Mouse (Mus musculus) midbrain, postnatal 0 days (tissue): ENCODE data around the gene Smco2. TPM values are rescaled to one million over a fixed set of nuclear protein-coding genes. Genes with fewer than 3 reads are reported as not detected.

ENCODE experiments used
- ATAC-seq: fragments of 200-750 bp; cut with Nextera tagmentation; 2 replicates; pipeline ENCODE4 v1.8.0; 2017; ENCODE audit warnings: moderate number of reproducible peaks, mild to moderate bottlenecking, moderate TSS enrichment, moderate library complexity; ENCODE audit not compliant: low FRiP score
- DNase-seq: peaks from one replicate; pipeline ENCODE4 v3.0.0-alpha.2; 2015; ENCODE audit warnings: low spot score
- H3K27ac ChIP-seq: fragments of 300-500 bp; sonication (generic); 2 replicates; pipeline ENCODE4 v1.5.1; 2014; ENCODE audit warnings: low read depth, mild to moderate bottlenecking, low read length, mixed read lengths
- H3K27me3 ChIP-seq: fragments of 300-500 bp; sonication (generic); 2 replicates; pipeline ENCODE4 v1.6.1; 2014; ENCODE audit warnings: low read length, control low read depth, mixed read lengths; ENCODE audit not compliant: insufficient read depth
- H3K36me3 ChIP-seq: fragments of 300-500 bp; sonication (generic); 2 replicates; pipeline ENCODE4 v1.6.1; 2014; ENCODE audit warnings: low read length, control low read depth, mixed read lengths; ENCODE audit not compliant: insufficient read depth
- H3K4me1 ChIP-seq: fragments of 300-500 bp; sonication (generic); 2 replicates; pipeline ENCODE4 v1.6.1; 2014; ENCODE audit warnings: mild to moderate bottlenecking, control low read depth, antibody characterized with exemption, low read length, mixed read lengths; ENCODE audit not compliant: insufficient read depth
- H3K4me2 ChIP-seq: fragments of 300-500 bp; sonication (generic); 2 replicates; pipeline ENCODE4 v1.6.1; 2014; ENCODE audit warnings: low read depth, mild to moderate bottlenecking, low read length, mixed read lengths; ENCODE audit not compliant: poor library complexity, severe bottlenecking
- H3K4me3 ChIP-seq: fragments of 300-500 bp; sonication (generic); 2 replicates; pipeline ENCODE4 v1.5.1; 2014; ENCODE audit warnings: low read depth, mild to moderate bottlenecking, low read length, moderate library complexity
- H3K9ac ChIP-seq: fragments of 300-500 bp; sonication (generic); replicated peaks from 2 replicates; pipeline ENCODE4 v1.6.1; 2014; ENCODE audit warnings: mild to moderate bottlenecking, low read length, moderate library complexity, mixed read lengths; ENCODE audit not compliant: poor library complexity, severe bottlenecking
- H3K9me3 ChIP-seq: fragments of 300-500 bp; sonication (generic); 2 replicates; pipeline ENCODE4 v1.6.1; 2016; ENCODE audit warnings: low read length, control low read depth
- CTCF ChIP-seq: IDR thresholded peaks from 2 replicates; pipeline ENCODE4 v1.5.1; 2016; ENCODE audit warnings: antibody characterized with exemption, mild to moderate bottlenecking
- WGBS: fragments of 180-500 bp; shearing (Covaris S2); extraction: QIAGEN DNeasy Blood & Tissue Kit; methylation state at CpG from one replicate; pipeline ENCODE4 v1.1.7; 2014; 5-methylcytosine and 5-hydroxymethylcytosine counted together
- polyA plus RNA-seq: library from polyadenylated mRNA; unstranded; fragments of >200 nt; fragmentation: Nextera tagmentation; extraction: Ambion mirVana; gene quantifications from 2 replicates; pipeline ENCODE4 v1.2.1, GENCODE M21; 2015
- total RNA-seq: library from RNA; depleted of rRNA; stranded (reverse); fragments of >200 nt; gene quantifications from 2 replicates; pipeline ENCODE4 v1.2.3, GENCODE M21; 2014; rRNA removed

Smco2 gene
- not detected in 2 replicates for total RNA-seq
- polyA plus RNA-seq: not detected in 2 replicates

GRCm38 (mm10) chr6:146850050-146850449, at the start of gene Smco2:
Smco2 (plus strand) TSS chr6:146850104.
- no peak within 1 kb of the TSS for H3K4me3 ChIP-seq
- H3K4me2 ChIP-seq: no peak within 1 kb of the TSS
- no peak for TF ChIP-seq CTCF
- no peaks in the 10 kb centered on the region for H3K9me3 ChIP-seq
- DNase-seq: no peak
- H3K27me3 ChIP-seq: no peaks in the 10 kb centered on the region
- WGBS: 66% methylated on average over 4 of the region's 4 CpGs
- H3K9ac ChIP-seq: no peak within 1 kb of the TSS
- H3K4me1 ChIP-seq: no peaks in the 10 kb centered on the region
- ATAC-seq: no peak
- H3K27ac ChIP-seq: no peak within 1 kb of the TSS
- H3K36me3 ChIP-seq: no peaks in the 10 kb centered on the region

- H3K27me3 ChIP-seq: no peaks in the 10 kb centered on the region
- no peaks in the 10 kb centered on the region for H3K9me3 ChIP-seq
- H3K9ac ChIP-seq: no peak overlapping the region
- DNase-seq: no peak
- H3K27ac ChIP-seq: no peak overlapping the region
- ATAC-seq: no peak
- H3K4me2 ChIP-seq: no peak overlapping the region
- H3K4me1 ChIP-seq: no peaks in the 10 kb centered on the region
- TF ChIP-seq CTCF: no peak
- H3K4me3 ChIP-seq: no peak overlapping the region
- peaks cover 16% of the 10 kb centered on the region for H3K36me3 ChIP-seq
- WGBS: 90% methylated on average over 6 of the region's 6 CpGs
These were observed 39.9 kb upstream of the Smco2 start for GRCm38 (mm10) chr6:146809991-146810390.

- no peaks in the 10 kb centered on the region for H3K4me1 ChIP-seq
- no peak overlapping the region for H3K4me2 ChIP-seq
- no peaks in the 10 kb centered on the region for H3K27me3 ChIP-seq
- H3K4me3 ChIP-seq: no peak overlapping the region
- DNase-seq: no peak
- H3K27ac ChIP-seq: no peak overlapping the region
- no peaks in the 10 kb centered on the region for H3K9me3 ChIP-seq
- peaks cover 16% of the 10 kb centered on the region for H3K36me3 ChIP-seq
- TF ChIP-seq CTCF: no peak
- ATAC-seq: no peak
- WGBS: 89% methylated on average over 5 of the region's 5 CpGs
- no peak overlapping the region for H3K9ac ChIP-seq
These were observed 36.9 kb upstream of the Smco2 start for GRCm38 (mm10) chr6:146813007-146813406.

GRCm38 (mm10) chr6:146820177-146820965, 29.5 kb upstream of the Smco2 start:
- H3K9ac ChIP-seq: no peak overlapping the region
- no peak overlapping the region for H3K27ac ChIP-seq
- H3K27me3 ChIP-seq: no peaks in the 10 kb centered on the region
- ATAC-seq (no peak), DNase-seq (no peak)
- H3K4me3 ChIP-seq: no peak overlapping the region
- peaks cover 3% of the 10 kb centered on the region; the same call in 1 of the 2 replicates for H3K36me3 ChIP-seq
- 77% methylated on average over 29 of the region's 29 CpGs for WGBS
- no peak overlapping the region for H3K4me2 ChIP-seq
- no peaks in the 10 kb centered on the region for H3K4me1 ChIP-seq
- TF ChIP-seq CTCF: no peak
- H3K9me3 ChIP-seq: no peaks in the 10 kb centered on the region

GRCm38 (mm10) chr6:146821958-146822357, 27.9 kb upstream of the Smco2 start:
- WGBS: 89% methylated on average over 13 of the region's 13 CpGs
- no peak for TF ChIP-seq CTCF
- DNase-seq (no peak), ATAC-seq (no peak)
- Histone ChIP-seq H3K9me3 (no peaks in the 10 kb centered on the region), H3K27me3 (no peaks in the 10 kb centered on the region), H3K4me3 (no peak overlapping the region), H3K4me1 (no peaks in the 10 kb centered on the region), H3K9ac (no peak overlapping the region), H3K27ac (no peak overlapping the region), H3K4me2 (no peak overlapping the region), H3K36me3 (peaks cover 3% of the 10 kb centered on the region; the same call in 1 of the 2 replicates)

- Histone ChIP-seq H3K9ac (no peak overlapping the region), H3K4me2 (no peak overlapping the region), H3K4me3 (no peak overlapping the region), H3K9me3 (no peaks in the 10 kb centered on the region), H3K36me3 (peaks cover 3% of the 10 kb centered on the region; the same call in 1 of the 2 replicates), H3K27ac (no peak overlapping the region), H3K27me3 (no peaks in the 10 kb centered on the region), H3K4me1 (no peaks in the 10 kb centered on the region)
- DNase-seq (peak; percentile 65), ATAC-seq (peak; percentile 73)
- 37% methylated on average over 16 of the region's 16 CpGs for WGBS
- peak; percentile 95 for TF ChIP-seq CTCF
These were observed 25.0 kb upstream of the Smco2 start for GRCm38 (mm10) chr6:146824727-146825486.
